Mouse (Mus musculus) brown adipose tissue, adult 24 weeks (tissue): ENCODE data around the gene Olfr117. TPM values are rescaled to one million over a fixed set of nuclear protein-coding genes. Genes with fewer than 3 reads are reported as not detected.
"Not testable (repeated sequence)": the region's sequence is repeated elsewhere in the genome, so short reads cannot be mapped to it uniquely, and the experiment has no call there.

Experiments used
- H3K27ac ChIP-seq: fragments of 200-500 bp; replicated peaks from 2 replicates; pipeline ENCODE4 v1.5.1; 2012; ENCODE audit warnings: low read depth, mild to moderate bottlenecking, low read length
- H3K4me1 ChIP-seq: fragments of 200-500 bp; 2 replicates; pipeline ENCODE4 v1.6.1; 2012; ENCODE audit warnings: low read length, mixed read lengths; ENCODE audit not compliant: control insufficient read depth, insufficient read depth, insufficient read length
- H3K4me3 ChIP-seq: fragments of 200-500 bp; 2 replicates; pipeline ENCODE4 v1.5.1; 2012; ENCODE audit warnings: low read depth, mild to moderate bottlenecking, low read length, moderate library complexity; ENCODE audit not compliant: insufficient read depth
- polyA plus RNA-seq: library from polyadenylated mRNA; stranded (reverse); fragments of >200 nt; gene quantifications from 2 replicates; pipeline ENCODE4 v1.2.4, GENCODE M21; 2012; ENCODE audit not compliant: missing spikeins, insufficient read depth, insufficient read length

Olfr117 gene
- polyA plus RNA-seq = not detected in 2 replicates

GRCm38 (mm10) chr17:37663682-37664081 lies at the start of gene Olfr117:
Olfr117 (minus strand) TSS chr17:37663782.
- H3K4me3 ChIP-seq = no peak within 1 kb of the TSS
- no peak within 1 kb of the TSS for H3K27ac ChIP-seq
- no peaks in the 10 kb centered on the region for H3K4me1 ChIP-seq

- H3K4me1 ChIP-seq, H3K4me3 ChIP-seq, H3K27ac ChIP-seq: not testable (repeated sequence)
Observed at GRCm38 (mm10) chr17:37696264-37696663, 32.7 kb upstream of the Olfr117 start, which contains the start of gene Olfr119. Olfr119 (plus strand) TSS chr17:37696564.

GRCm38 (mm10) chr17:37666688-37667087 lies 3.1 kb upstream of the Olfr117 start, which contains the start of gene Olfr118:
Olfr118 (plus strand) TSS chr17:37666988.
- Histone ChIP-seq H3K27ac (no peak within 1 kb of the TSS), H3K4me3 (no peak within 1 kb of the TSS), H3K4me1 (no peaks in the 10 kb centered on the region)

GRCm38 (mm10) chr17:37627009-37627408 lies 36.6 kb downstream of the Olfr117 start, which contains the start of the genes Olfr115 and Olfr116:
Olfr115 (minus strand) TSS chr17:37627109.
Olfr116 (minus strand) TSS chr17:37627199.
- Histone ChIP-seq H3K27ac (no peak within 1 kb of the TSS), H3K4me3 (no peak within 1 kb of the TSS), H3K4me1 (no peaks in the 10 kb centered on the region)

Other genes with a start within 250 kb of the Olfr117 start
- gene Olfr108, start 218.3 kb downstream of the Olfr117 start, polyA plus RNA-seq = not detected in 2 replicates
- gene Olfr109, start 204.9 kb downstream of the Olfr117 start, polyA plus RNA-seq = not detected in 2 replicates
- gene H2-M2, start 180.2 kb downstream of the Olfr117 start, polyA plus RNA-seq = not detected in 2 replicates
- gene Olfr110, start 171.3 kb downstream of the Olfr117 start, polyA plus RNA-seq = not detected in 2 replicates
- gene Olfr111, start 155.8 kb downstream of the Olfr117 start, polyA plus RNA-seq = not detected in 2 replicates
- not detected in 2 replicates for gene Olfr112, start 94.3 kb downstream of the Olfr117 start, polyA plus RNA-seq
- not detected in 2 replicates for gene Olfr113, start 86.1 kb downstream of the Olfr117 start, polyA plus RNA-seq
- gene Olfr114, start 71.0 kb downstream of the Olfr117 start, polyA plus RNA-seq = not detected in 2 replicates
- gene Olfr115, start 36.7 kb downstream of the Olfr117 start, polyA plus RNA-seq = not detected in 2 replicates
- gene Olfr116, start 36.6 kb downstream of the Olfr117 start, polyA plus RNA-seq = not detected in 2 replicates
- not detected in 2 replicates for gene Olfr118, start 3.2 kb upstream of the Olfr117 start, polyA plus RNA-seq
- gene Olfr119, start 32.8 kb upstream of the Olfr117 start, polyA plus RNA-seq = not detected in 2 replicates
- gene Olfr120, start 58.0 kb upstream of the Olfr117 start, polyA plus RNA-seq = not detected in 2 replicates
- not detected in 2 replicates for gene Olfr121, start 85.1 kb upstream of the Olfr117 start, polyA plus RNA-seq
- gene Olfr122, start 104.8 kb upstream of the Olfr117 start, polyA plus RNA-seq = not detected in 2 replicates
- not detected in 2 replicates for gene Olfr123, start 129.7 kb upstream of the Olfr117 start, polyA plus RNA-seq
- gene Olfr124, start 136.1 kb upstream of the Olfr117 start, polyA plus RNA-seq = not detected in 2 replicates
- not detected in 2 replicates for gene Olfr125, start 169.2 kb upstream of the Olfr117 start, polyA plus RNA-seq
- not detected in 2 replicates for gene Olfr126, start 183.7 kb upstream of the Olfr117 start, polyA plus RNA-seq
- not detected in 2 replicates for gene Olfr127, start 236.7 kb upstream of the Olfr117 start, polyA plus RNA-seq